Mouse (Mus musculus): ENCODE data around the gene Crip1.
"Not testable (repeated sequence)": the region's sequence is repeated elsewhere in the genome, so short reads cannot be mapped to it uniquely, and the experiment has no call there.

Gene Crip1

GRCm38 (mm10) chr12:113185442-113186291 is 39.6 kb downstream of the Crip1 start, which contains the start of gene Tmem121:
Tmem121 (plus strand) TSS chr12:113185930.
- peak; percentile 68 to 74 for DNase-seq

- DNase-seq = peak; percentile 29 to 37
These were observed 40.4 kb downstream of the Crip1 start for GRCm38 (mm10) chr12:113186326-113187010.

DNA sequence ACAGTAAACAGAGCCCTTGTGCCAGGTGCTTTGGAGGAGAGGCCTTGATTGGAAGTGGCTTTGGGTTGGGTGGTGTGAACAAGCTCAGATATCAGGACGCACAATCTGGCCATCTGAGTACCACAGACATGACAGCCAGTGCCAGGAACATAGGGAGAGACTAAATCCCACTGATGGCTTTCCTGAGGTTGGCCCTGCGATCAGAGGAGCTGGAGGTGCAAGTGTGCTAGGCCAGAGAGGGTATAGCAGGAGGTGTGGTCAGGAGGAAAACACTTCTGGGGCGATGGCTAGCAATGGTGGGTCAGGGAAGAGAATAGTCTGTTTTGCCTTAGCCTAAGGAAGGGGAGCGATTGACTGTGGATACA is 40.9 kb downstream of the Crip1 start:
- peak; percentile 32 for DNase-seq

DNA sequence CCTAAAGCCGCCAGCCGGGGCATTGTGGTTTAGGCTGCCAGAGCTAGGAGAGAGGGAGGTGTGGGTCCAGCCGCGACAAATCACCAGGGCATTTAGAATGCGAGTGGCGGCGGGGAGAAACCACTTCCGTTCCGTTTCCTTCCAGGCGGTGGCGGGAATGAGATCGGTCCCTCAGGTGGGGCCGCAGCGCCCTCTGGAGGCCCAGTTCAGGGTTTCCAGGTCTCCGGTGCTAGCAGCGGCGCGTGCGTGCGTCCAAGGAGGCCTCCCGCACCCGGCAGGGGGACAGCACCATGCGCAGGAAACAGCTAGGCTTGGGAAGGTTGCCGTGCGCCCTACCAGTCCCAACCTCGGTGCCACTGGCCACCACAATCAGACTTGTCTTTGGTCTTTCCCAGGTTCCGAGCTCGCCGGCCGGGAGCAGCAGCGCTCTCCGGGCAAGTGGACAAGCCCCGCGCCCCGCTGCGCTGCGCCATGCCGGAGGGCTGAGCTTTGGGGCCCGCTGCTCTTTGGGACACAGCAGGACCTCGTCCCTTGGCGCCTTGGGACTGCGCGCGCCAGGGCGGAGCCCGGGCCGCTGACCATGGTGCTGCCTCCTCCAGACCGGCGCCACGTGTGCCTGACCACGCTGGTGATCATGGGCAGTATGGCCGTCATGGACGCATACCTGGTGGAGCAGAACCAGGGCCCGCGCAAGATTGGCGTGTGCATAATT is 41.6 kb downstream of the Crip1 start:
- DNase-seq = peak; percentile 95 to 97

DNA sequence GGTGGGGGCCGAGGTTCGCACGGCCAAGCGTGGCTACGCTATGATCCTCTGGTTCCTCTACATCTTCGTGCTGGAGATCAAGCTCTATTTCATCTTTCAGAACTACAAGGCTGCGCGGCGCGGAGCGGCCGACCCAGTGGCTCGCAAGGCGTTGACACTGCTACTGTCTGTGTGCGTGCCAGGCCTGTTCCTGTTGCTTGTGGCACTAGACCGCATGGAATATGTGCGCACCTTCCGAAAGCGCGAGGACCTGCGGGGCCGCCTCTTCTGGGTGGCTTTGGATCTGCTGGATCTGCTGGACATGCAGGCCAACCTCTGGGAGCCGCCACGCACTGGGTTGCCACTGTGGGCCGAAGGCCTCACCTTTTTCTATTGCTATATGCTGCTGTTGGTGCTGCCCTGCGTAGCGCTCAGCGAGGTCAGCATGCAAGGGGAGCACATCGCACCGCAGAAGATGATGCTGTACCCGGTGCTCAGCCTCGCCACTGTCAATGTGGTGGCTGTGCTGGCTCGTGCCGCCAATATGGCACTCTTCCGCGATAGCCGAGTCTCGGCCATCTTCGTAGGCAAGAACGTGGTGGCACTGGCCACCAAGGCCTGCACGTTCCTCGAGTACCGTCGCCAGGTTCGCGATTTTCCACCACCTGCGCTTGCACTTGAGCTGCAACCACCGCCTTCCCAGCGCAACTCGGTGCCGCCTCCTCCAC is 42.4 kb downstream of the Crip1 start:
- peak in 1 of 2 experiments; percentile 39 for DNase-seq

GRCm38 (mm10) chr12:113193423-113193822 is 47.3 kb downstream of the Crip1 start:
- DNase-seq = no peak

GRCm38 (mm10) chr12:113199132-113199531 is 53.0 kb downstream of the Crip1 start:
- not testable (repeated sequence) for DNase-seq

DNA sequence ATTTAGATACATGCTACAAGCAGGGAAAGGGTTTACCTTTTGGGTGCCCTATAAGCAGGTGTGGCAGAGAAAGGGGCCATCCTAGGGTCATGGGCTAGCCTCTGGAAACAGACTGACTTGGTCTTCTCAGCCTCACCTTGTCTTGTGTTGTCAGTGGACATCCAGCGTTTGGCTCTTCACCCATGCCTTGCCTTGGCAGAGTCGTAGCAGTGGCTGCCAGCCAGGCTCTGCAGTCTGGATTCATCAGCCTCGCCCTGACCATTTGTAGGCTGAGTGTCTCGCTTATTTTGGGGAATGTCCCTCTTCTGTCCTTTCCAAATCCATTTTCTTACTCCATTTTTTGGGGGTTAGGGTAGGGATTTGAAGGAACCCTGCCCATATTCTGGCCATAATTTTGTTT is 55.2 kb downstream of the Crip1 start:
- peak; percentile 78 to 87 for DNase-seq

- peak in 1 of 2 experiments; percentile 32 for DNase-seq
These were observed 55.9 kb downstream of the Crip1 start for GRCm38 (mm10) chr12:113202008-113202407.
